Mouse (Mus musculus) adrenal gland, adult 8-10 months (tissue): ENCODE data around the gene S100a11. TPM values are rescaled to one million over a fixed set of nuclear protein-coding genes. Genes with fewer than 3 reads are reported as not detected.
"Not testable (repeated sequence)": the region's sequence is repeated elsewhere in the genome, so short reads cannot be mapped to it uniquely, and the experiment has no call there.

ENCODE experiments used
- DNase-seq: peaks from one replicate; pipeline ENCODE4 v3.0.0; 2022
- total RNA-seq, 4 experiments: library from RNA; stranded (reverse); gene quantifications; 2 replicates each; pipeline ENCODE4 v1.2.4; 2022

The S100a11 gene
- 100 to 1,000 TPM; 161 to 194 (median 182) TPM for total RNA-seq

GRCm38 (mm10) chr3:93520330-93521193 is at the start of gene S100a11:
Gene S100a11 (plus strand): TSS chr3:93520488.
- DNase-seq = peak; percentile 47

GRCm38 (mm10) chr3:93480053-93480452 is 40.2 kb upstream of the S100a11 start:
- no peak for DNase-seq

- DNase-seq = no peak
Measured at GRCm38 (mm10) chr3:93481982-93482616, 38.2 kb upstream of the S100a11 start.

DNA sequence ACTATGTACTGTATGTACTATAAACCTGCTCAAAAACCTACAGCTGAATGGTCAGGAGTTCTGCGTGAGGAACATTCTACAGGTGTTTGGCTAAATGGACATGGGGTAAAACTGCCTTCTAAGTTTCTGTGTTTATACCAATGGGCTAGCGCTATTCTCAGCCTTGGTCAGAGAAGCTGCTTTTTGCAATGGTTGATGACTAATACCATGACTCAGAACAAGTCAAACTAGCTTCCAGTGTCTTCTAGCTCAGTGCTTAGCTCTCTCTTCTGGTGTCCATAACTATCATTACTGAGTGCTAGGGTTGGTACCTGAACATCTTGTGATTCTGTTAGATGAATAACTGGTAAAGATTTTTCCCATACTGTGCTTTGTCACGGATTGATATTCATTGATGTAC is 34.7 kb upstream of the S100a11 start:
- no peak for DNase-seq

- DNase-seq = no peak
Measured at GRCm38 (mm10) chr3:93488541-93488940, 31.7 kb upstream of the S100a11 start.

DNA sequence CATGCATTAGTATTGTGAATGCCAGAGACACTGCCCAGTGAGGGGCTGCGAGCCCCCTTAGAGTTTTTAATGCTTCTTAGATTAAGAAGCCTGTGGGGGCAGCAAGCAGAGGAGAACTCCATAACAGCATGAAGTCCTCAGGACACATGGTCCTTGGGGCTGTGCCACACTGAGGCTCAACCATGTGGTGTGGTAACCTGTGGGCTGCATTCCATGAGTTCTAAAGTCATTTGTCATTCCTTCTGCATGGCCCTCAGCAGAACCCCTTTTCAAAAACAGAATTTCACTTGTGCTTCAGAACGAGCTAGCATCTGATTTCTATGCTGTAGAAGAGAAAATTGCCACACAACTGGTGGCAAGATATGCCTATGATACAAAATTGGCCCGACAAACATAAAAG is 28.1 kb upstream of the S100a11 start:
- DNase-seq = no peak

- DNase-seq = peak; percentile 20
Measured at GRCm38 (mm10) chr3:93493992-93494391, 26.3 kb upstream of the S100a11 start.

DNA sequence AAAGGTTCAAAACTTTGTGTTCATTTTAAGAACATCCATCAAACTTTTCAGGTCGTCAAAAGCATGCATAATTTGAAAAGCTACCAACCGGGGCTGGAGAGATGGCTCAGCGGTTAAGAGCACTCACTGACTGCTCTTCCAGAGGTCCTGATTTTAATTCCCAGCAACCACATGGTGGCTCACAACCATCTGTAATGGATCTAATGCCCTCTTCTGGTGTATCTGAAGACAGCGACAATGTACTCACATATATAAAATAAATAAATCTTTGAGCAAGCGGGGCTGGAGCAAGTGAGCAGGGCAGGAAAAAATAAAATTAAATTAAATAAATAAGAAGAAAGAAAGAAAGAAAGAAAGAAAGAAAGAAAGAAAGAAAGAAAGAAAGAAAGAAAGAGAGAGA is 25.5 kb upstream of the S100a11 start:
- DNase-seq = not testable (repeated sequence)

DNA sequence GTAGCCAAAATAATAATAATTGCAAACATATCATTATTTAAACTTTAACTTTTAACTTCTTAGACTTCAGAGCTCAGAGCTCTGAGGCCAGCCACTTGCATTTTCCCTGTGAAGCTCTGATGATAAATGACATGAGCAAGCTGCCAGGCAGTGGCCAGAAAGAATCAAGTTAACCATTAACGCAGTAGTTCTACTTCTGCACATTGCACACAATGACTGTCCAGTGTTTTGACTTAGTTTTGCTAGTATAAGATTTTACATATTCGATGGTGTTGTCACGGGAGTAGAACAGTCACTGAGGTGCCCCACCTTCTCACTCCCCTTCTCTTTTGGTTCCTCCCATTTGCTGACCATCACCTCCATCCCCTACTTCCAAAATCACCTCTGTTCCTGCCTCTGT is 23.2 kb upstream of the S100a11 start:
- DNase-seq = no peak

GRCm38 (mm10) chr3:93499129-93499528 is 21.2 kb upstream of the S100a11 start:
- DNase-seq = no peak

GRCm38 (mm10) chr3:93504536-93505189 is 15.6 kb upstream of the S100a11 start:
- no peak for DNase-seq

DNA sequence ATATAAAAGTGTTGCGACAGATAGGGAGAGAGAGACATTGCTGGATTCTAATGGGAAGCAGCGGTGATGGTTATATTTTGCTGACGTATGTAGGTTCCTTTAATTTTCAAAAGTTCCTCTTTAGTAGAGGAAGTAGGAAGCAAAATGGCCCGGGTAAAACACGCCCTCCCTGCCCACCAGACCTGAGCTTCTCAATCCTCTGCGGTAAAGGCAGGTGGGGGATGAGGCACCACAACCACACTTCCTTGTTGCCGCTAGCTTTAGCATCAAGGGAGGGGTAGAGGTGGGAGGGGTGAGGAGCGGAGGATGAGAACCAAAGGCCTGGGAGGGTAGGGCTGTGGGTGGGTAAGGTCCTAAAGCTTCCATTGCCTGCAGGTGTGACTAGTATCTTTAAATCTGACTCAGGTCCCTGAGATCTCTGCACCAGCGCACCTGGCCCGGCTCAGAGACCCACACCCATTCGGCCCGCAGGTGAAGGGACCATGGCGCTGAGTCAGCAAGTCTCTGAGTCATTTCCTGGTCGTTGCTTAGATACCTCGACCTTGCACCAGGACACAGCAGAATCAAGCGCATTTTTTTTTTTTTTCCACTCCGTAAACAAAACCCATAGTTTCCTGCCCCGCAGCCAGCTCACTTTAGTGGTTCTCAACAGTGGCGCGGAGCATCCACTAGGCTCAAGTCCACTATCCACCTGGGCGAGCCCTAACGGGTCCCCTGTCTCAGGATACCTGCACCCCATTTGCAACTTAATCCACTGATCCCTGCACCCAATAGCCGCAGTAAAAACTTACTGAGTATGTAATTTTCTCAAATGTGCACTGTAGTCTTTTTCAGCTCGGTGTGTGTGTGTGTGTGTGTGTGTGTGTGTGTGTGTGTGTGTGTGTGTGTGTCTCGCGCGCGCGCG is 14.1 kb upstream of the S100a11 start:
- DNase-seq = no peak

- no peak for DNase-seq
Measured at GRCm38 (mm10) chr3:93506881-93507325, 13.4 kb upstream of the S100a11 start.

DNA sequence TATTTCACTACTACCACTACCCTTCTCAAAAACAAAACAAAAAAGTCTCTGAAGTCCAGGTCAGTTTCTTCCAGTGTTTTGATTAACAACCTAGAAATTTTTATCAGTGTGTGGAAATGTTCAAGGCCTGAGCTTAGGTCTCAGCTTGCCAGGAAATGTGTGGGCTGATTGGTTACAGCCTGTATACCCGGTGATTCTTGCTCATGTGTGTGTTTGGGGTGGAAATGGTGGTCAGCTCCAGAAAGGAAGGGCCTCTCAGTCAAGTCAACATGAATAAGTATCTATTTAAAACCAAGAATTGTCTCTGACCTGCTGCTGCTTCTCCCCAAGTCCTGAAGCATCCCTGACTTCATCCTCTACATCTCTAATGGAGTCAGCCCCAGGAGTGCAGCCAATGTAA is 11.0 kb upstream of the S100a11 start:
- DNase-seq = no peak

DNA sequence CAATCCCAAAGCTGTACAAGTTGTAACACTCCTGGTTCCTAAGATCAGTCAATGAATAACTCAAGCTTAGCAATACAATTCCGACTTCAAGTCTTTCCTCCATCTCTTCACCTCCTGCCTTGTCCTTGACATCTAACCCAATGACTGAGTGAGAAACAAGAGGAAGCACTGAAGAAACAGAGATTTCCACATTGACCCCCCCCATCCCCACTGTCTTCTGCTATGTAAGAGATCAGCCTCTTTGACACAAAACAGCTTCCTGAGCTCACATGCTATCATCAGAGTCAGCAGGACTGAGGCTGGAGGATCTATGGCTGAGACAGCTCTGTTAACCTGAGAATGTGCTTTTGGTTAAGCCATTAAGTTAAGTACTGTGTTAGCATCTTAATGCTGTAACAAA is 9.3 kb upstream of the S100a11 start:
- DNase-seq = no peak

DNA sequence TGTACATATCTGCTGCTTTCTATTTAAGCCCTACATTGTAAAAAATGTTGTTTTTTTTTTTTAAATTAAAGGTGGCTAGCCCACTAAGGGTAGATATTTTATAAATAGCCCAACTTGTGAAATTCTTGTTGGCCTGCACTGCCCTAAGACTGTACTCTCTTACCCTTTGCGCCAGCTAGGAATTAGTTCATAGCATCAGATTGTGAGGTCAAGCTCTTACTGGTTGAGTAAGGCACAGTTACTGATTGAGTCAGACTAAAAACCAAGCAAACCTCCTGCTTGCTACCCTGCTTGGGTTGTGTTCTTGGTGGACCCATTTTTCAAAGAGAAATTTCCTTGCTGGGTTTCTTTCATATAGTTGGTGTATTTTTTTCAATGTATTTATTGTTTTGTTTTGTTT is 8.5 kb upstream of the S100a11 start:
- no peak for DNase-seq

DNA sequence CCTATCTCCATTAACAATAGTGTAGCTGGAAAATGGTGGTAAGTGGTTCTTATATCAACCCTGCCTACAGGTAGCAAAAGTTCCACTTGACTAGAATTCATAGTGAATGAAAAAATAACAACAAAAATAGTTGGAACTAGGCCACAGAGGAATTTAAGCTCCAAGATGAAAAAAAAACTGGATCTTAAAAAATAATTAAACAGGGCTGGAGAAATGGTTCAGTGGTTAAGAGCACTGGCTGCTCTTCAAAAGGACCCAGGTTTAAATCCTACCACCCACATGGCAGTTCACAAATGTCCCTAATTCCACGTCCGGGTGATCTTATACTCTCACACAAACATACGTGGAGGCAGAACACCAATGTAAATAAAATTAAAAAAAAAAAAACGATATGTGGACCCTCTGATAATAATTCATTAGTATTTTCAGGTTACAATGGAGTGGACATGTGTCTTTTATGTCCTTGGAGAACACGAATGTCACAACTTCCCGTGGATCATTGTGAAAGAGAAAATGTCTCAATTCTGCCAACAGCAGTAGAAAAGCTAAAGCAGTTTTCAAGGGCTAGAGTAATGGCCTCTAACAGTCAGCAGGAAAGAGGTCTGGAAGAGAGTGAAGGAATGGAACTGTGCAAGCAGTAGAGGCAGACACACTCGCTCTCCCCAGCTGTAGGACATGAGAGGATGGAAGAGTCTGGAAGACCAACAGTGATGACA is 7.7 kb upstream of the S100a11 start:
- no peak for DNase-seq

DNA sequence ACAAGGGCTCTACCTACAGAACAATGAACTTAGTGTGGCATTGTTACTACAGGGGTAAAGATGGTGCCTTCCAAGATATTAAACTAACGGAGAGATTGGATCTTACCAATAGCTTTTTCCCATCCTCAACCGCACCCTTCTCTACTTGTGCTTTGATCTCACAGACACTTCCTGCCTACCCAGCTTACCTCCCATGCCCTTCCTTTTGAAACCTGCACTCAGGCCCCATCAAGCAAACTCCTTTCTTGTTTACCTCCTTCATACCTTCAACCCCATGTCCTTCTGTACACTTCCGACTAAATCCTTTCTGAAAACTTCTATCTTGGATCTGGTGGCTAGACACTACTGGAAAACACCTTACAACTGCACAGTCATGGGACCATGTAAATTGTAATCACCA is 5.7 kb upstream of the S100a11 start:
- no peak for DNase-seq

DNA sequence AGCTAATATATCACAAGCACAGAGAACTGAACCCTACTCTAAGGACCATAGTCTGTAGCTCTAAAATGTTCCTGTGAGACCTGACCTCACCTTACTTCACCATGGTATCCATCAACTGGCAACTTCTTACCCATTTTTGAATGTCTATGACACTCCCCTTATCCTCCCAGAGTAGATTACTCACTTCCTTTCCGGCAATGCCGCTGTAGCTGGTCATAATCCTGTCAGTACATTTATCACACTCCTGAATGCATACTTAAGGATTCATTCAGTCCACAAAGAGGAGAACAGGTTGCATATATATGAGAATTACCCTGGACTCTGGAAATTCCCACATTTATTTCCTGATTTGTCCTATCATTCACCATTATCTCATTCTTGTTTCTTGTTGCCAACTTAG is 2.9 kb upstream of the S100a11 start:
- no peak for DNase-seq

DNA sequence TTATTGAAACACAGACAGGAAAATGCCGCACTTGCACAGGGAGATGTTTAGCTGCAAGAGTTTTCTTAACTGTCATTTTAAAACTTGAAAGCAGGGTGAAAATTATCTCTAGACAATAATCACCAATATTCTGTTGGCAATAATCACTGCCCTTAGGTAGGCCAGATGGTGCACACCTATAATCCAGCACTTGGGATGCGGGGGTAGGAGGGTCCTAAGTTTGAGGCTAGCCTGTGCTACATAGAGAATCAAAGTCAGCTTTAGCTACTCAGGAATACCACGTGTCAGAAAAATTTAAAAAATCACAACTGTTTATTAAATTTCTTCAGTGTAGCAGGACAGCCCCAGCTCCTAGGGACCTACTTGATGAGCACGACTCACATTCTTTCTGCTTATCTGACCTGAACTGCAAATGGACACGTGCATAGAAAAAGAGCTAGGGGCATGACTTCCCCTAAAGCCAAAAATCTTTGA is 395 bp upstream of the S100a11 start:
- no peak for DNase-seq

- DNase-seq = no peak
Measured at GRCm38 (mm10) chr3:93521462-93522057, 1.3 kb downstream of the S100a11 start.
